Mouse (Mus musculus): ENCODE data around the gene Svs6. TPM values are rescaled to one million over a fixed set of nuclear protein-coding genes. Genes with fewer than 3 reads are reported as not detected.
"Not testable (repeated sequence)": the region's sequence is repeated elsewhere in the genome, so short reads cannot be mapped to it uniquely, and the experiment has no call there.

The Svs6 gene
- polyA plus RNA-seq, 2 experiments, result not detected

GRCm38 (mm10) chr2:164347697-164348096, 31.1 kb downstream of the Svs6 start:
- H3K4me2 ChIP-seq (replicated peaks; ENCODE audit: low read depth, low read length, severe bottlenecking); H3K9ac ChIP-seq (ENCODE audit: low read depth, low read length, severe bottlenecking); ATAC-seq (ENCODE audit: low FRiP score, low read depth); H3K27me3 ChIP-seq (ENCODE audit: control insufficient read depth, insufficient read depth, low read length); H3K4me1 ChIP-seq (ENCODE audit: control insufficient read depth, insufficient read depth, low read length); H3K9me3 ChIP-seq (ENCODE audit: control insufficient read depth, low read length); DNase-seq (ENCODE audit: low spot score); H3K36me3 ChIP-seq (ENCODE audit: control insufficient read depth, insufficient read depth, low read length); H3K27ac ChIP-seq (replicated peaks; ENCODE audit: low read depth, low read length); H3K4me3 ChIP-seq (replicated peaks; ENCODE audit: low read length): not testable (repeated sequence)

DNA sequence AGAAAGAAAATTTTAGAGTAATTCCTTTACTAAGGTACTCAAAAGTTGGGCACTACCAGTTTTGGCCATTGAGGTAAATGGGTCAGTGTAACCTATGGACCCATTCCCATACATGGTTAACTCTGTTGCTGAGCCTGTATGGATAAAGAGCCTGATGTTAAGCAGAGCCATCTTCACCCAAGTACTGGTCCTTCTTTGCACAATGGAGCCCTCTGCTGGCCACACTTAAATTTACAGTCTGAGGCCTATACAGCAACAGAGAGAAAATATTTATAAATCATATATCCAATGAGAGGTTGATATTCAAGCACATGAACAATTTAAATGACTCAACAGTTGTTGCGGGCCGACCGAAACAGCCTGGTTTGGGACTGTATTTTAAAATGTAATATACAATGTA, 32.4 kb downstream of the Svs6 start:
- no peaks in the 10 kb centered on the region for H3K4me1 ChIP-seq (ENCODE audit: control insufficient read depth, insufficient read depth, low read length)
- DNase-seq (ENCODE audit: low spot score) (no peak), ATAC-seq (ENCODE audit: low FRiP score, low read depth) (no peak)
- H3K27ac ChIP-seq (replicated peaks; ENCODE audit: low read depth, low read length), result no peak overlapping the region
- H3K27me3 ChIP-seq (ENCODE audit: control insufficient read depth, insufficient read depth, low read length), result no peaks in the 10 kb centered on the region
- no peak overlapping the region for H3K9ac ChIP-seq (ENCODE audit: low read depth, low read length, severe bottlenecking)
- no peaks in the 10 kb centered on the region for H3K9me3 ChIP-seq (ENCODE audit: control insufficient read depth, low read length)
- H3K4me2 ChIP-seq (replicated peaks; ENCODE audit: low read depth, low read length, severe bottlenecking), result no peak overlapping the region
- TF ChIP-seq POLR2A (IDR thresholded peaks at IDR 0.05; ENCODE audit: borderline replicate concordance, extremely low read depth, insufficient read depth, insufficient read length), result no peak
- H3K4me3 ChIP-seq (replicated peaks; ENCODE audit: low read length), result no peak overlapping the region
- H3K36me3 ChIP-seq (ENCODE audit: control insufficient read depth, insufficient read depth, low read length), result no peaks in the 10 kb centered on the region
- 91% methylated on average over 3 of the region's 3 CpGs for WGBS

GRCm38 (mm10) chr2:164352697-164353096, 36.1 kb downstream of the Svs6 start:
- H3K27me3 ChIP-seq (ENCODE audit: control insufficient read depth, insufficient read depth, low read length), result no peaks in the 10 kb centered on the region
- H3K27ac ChIP-seq (replicated peaks; ENCODE audit: low read depth, low read length), result no peak overlapping the region
- H3K4me2 ChIP-seq (replicated peaks; ENCODE audit: low read depth, low read length, severe bottlenecking), result no peak overlapping the region
- no peaks in the 10 kb centered on the region for H3K36me3 ChIP-seq (ENCODE audit: control insufficient read depth, insufficient read depth, low read length)
- ATAC-seq (ENCODE audit: low FRiP score, low read depth), result no peak
- no peak overlapping the region for H3K4me3 ChIP-seq (replicated peaks; ENCODE audit: low read length)
- no peak for DNase-seq (ENCODE audit: low spot score)
- H3K4me1 ChIP-seq (ENCODE audit: control insufficient read depth, insufficient read depth, low read length), result no peaks in the 10 kb centered on the region
- H3K9me3 ChIP-seq (ENCODE audit: control insufficient read depth, low read length), result no peaks in the 10 kb centered on the region
- no peak overlapping the region for H3K9ac ChIP-seq (ENCODE audit: low read depth, low read length, severe bottlenecking)
- no peak for TF ChIP-seq POLR2A (IDR thresholded peaks at IDR 0.05; ENCODE audit: borderline replicate concordance, extremely low read depth, insufficient read depth, insufficient read length)
- 92% methylated on average over 3 of the region's 3 CpGs for WGBS

DNA sequence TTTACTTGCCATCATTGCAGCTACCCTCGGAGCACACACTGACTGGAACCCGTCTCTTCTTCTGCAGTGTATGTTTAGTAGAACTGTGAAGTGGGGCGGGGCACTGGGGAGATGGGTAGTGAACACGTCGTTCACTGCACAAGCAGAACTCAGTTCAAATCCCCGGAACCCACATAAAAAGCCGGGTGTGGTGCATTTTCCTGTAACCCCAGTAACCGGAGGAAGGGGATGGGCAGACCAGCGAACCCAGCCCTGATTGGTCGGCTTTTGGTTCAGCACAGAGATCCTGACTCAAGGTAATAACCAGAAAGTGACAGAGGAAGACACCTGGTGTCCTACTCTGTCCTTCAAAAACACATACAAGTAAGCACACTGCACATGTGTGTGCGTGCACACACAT, 36.8 kb downstream of the Svs6 start:
- no peak overlapping the region for H3K9ac ChIP-seq (ENCODE audit: low read depth, low read length, severe bottlenecking)
- no peaks in the 10 kb centered on the region for H3K36me3 ChIP-seq (ENCODE audit: control insufficient read depth, insufficient read depth, low read length)
- ATAC-seq (ENCODE audit: low FRiP score, low read depth) (no peak), DNase-seq (ENCODE audit: low spot score) (no peak)
- H3K4me2 ChIP-seq (replicated peaks; ENCODE audit: low read depth, low read length, severe bottlenecking), result no peak overlapping the region
- H3K27ac ChIP-seq (replicated peaks; ENCODE audit: low read depth, low read length), result no peak overlapping the region
- H3K4me1 ChIP-seq (ENCODE audit: control insufficient read depth, insufficient read depth, low read length), result no peaks in the 10 kb centered on the region
- TF ChIP-seq POLR2A (IDR thresholded peaks at IDR 0.05; ENCODE audit: borderline replicate concordance, extremely low read depth, insufficient read depth, insufficient read length), result no peak
- H3K9me3 ChIP-seq (ENCODE audit: control insufficient read depth, low read length), result no peaks in the 10 kb centered on the region
- WGBS, result 84% methylated on average over 11 of the region's 11 CpGs
- H3K4me3 ChIP-seq (replicated peaks; ENCODE audit: low read length), result no peak overlapping the region
- H3K27me3 ChIP-seq (ENCODE audit: control insufficient read depth, insufficient read depth, low read length), result no peaks in the 10 kb centered on the region

DNA sequence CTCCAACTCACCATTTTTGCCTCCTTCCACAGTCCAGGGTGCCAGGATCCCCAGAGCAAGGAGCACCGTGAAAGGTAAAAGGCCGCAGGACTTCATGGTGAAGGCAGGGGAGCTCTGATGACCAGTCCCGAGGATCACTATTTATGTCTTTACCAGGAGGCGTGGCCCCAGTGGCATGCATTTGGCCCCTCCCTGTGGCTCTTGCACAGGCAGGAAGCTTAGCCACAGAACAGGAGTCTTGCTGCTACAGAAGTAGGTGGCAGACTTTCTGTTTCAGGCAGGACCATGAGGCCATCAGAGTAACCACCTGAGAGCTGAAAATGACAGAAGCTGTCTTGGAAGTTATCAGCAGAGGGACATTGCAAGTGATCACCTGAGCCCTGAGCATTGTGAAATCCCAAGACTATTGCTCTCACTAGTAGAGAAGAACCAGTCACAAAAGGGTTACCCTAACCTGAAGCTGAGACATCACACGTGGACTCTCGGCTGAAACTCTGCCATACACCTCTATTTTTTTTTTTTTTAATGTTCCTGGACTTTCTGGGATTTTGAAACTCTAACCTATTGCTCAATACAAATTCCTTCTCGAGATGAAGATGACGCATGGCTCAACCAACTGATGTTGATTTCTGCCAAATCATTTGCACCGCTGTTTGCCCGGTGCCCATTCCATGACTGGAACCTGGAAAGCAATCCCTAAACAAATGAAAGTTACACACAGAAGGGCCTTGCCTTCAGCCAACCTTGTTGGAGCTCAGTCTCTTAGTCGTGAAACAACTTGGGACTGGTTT, 39.8 kb downstream of the Svs6 start:
- Histone ChIP-seq H3K4me1 (ENCODE audit: control insufficient read depth, insufficient read depth, low read length) (no peaks in the 10 kb centered on the region), H3K27ac (replicated peaks; ENCODE audit: low read depth, low read length) (no peak overlapping the region), H3K9me3 (ENCODE audit: control insufficient read depth, low read length) (no peaks in the 10 kb centered on the region), H3K4me3 (replicated peaks; ENCODE audit: low read length) (no peak overlapping the region), H3K9ac (ENCODE audit: low read depth, low read length, severe bottlenecking) (no peak overlapping the region), H3K27me3 (ENCODE audit: control insufficient read depth, insufficient read depth, low read length) (no peaks in the 10 kb centered on the region), H3K36me3 (ENCODE audit: control insufficient read depth, insufficient read depth, low read length) (no peaks in the 10 kb centered on the region), H3K4me2 (replicated peaks; ENCODE audit: low read depth, low read length, severe bottlenecking) (no peak overlapping the region)
- WGBS, result 73% methylated on average over 11 of the region's 11 CpGs
- ATAC-seq (ENCODE audit: low FRiP score, low read depth) (no peak), DNase-seq (ENCODE audit: low spot score) (no peak)
- TF ChIP-seq POLR2A (IDR thresholded peaks at IDR 0.05; ENCODE audit: borderline replicate concordance, extremely low read depth, insufficient read depth, insufficient read length), result no peak

Data from limb, embryonic 14.5 days (tissue).